Mouse (Mus musculus) heart, adult 2 months (tissue): Measurements from ENCODE around the gene Chrnd. TPM values are rescaled to one million over a fixed set of nuclear protein-coding genes. Genes with fewer than 3 reads are reported as not detected.

Experiments
- DNase-seq, 2 experiments: peaks; one replicate each; pipeline ENCODE4 v3.0.0; 2021
- H3K27ac ChIP-seq: fragments of 200-600 bp; 2 replicates; pipeline ENCODE4 v1.8.1; 2022
- H3K27me3 ChIP-seq: fragments of 200-500 bp; 2 replicates; pipeline ENCODE4 v1.6.1; 2012; ENCODE audit warnings: mild to moderate bottlenecking, low read length, inconsistent platforms, mixed read lengths; ENCODE audit not compliant: control insufficient read depth, insufficient read depth
- H3K36me3 ChIP-seq: fragments of 200-500 bp; 2 replicates; pipeline ENCODE4 v1.6.1; 2012; ENCODE audit warnings: low read length, inconsistent platforms; ENCODE audit not compliant: control insufficient read depth, insufficient read depth
- H3K4me1 ChIP-seq: fragments of 200-500 bp; 2 replicates; pipeline ENCODE4 v1.6.1; 2011; ENCODE audit warnings: low read length; ENCODE audit not compliant: control insufficient read depth, insufficient read depth
- H3K4me3 ChIP-seq: fragments of 200-600 bp; 2 replicates; pipeline ENCODE4 v1.8.1; 2022
- H3K79me2 ChIP-seq: fragments of 200-500 bp; replicated peaks from 2 replicates; pipeline ENCODE4 v1.6.1; 2012; ENCODE audit warnings: mild to moderate bottlenecking, inconsistent platforms, low read length, moderate library complexity, mixed read lengths; ENCODE audit not compliant: control insufficient read depth, insufficient read depth
- H3K9ac ChIP-seq: fragments of 200-500 bp; 2 replicates; pipeline ENCODE4 v1.6.1; 2012; ENCODE audit warnings: low read depth, mild to moderate bottlenecking, control low read depth, inconsistent platforms, low read length, mixed read lengths
- CTCF ChIP-seq: fragments of 200-600 bp; IDR thresholded peaks from 2 replicates; pipeline ENCODE4 v1.8.1; 2022; ENCODE audit warnings: antibody characterized with exemption, mild to moderate bottlenecking, moderate library complexity
- EP300 ChIP-seq: fragments of 200-500 bp; IDR thresholded peaks from 2 replicates; pipeline ENCODE4 v1.6.1; 2011; ENCODE audit warnings: low read depth, low read length, control low read depth; ENCODE audit not compliant: insufficient read depth
- POLR2A ChIP-seq: fragments of 200-500 bp; IDR thresholded peaks from 2 replicates; pipeline ENCODE4 v1.6.1; 2011; ENCODE audit warnings: mild to moderate bottlenecking, low read depth, low read length, control low read depth; ENCODE audit not compliant: insufficient read depth
- WGBS: fragments of 180-500 bp; shearing (Covaris S2); methylation state at CpG from one replicate; pipeline ENCODE4 v1.1.7; 2018; 5-methylcytosine and 5-hydroxymethylcytosine counted together
- intact Hi-C: fragments of 180-260 bp; cut with DNase I; formaldehyde crosslinking; loops from one replicate; pipeline ENCODE4 v1.15.1; 2025
- polyA plus RNA-seq: library from polyadenylated mRNA; depleted of rRNA; stranded (reverse); fragments of >200 nt; gene quantifications from 2 replicates; pipeline ENCODE4 v1.2.3, GENCODE M21; 2012; rRNA removed
- total RNA-seq, 2 experiments: library from RNA; stranded (reverse); gene quantifications; 2 replicates each; pipeline ENCODE4 v1.2.3; 2021

Chrnd gene
- total and polyA plus RNA-seq, 3 experiments: not detected

- Histone ChIP-seq H3K9ac (no peak overlapping the region), H3K36me3 (no peaks in the 10 kb centered on the region), H3K4me3 (no peak overlapping the region), H3K4me1 (no peaks in the 10 kb centered on the region), H3K27ac (no peak overlapping the region), H3K27me3 (no peaks in the 10 kb centered on the region), H3K79me2 (no peaks in the 10 kb centered on the region)
- peak; percentile 71 to 81 for DNase-seq
- TF ChIP-seq POLR2A: no peak
- peak; percentile 69; the same call in 1 of the 2 replicates for TF ChIP-seq EP300
- peak; percentile 97 for TF ChIP-seq CTCF
- intact Hi-C loops: loop anchor here (1.0 to 10.0 kb wide), 3 partner anchors 47 to 169 kb away; no protein-coding TSS in a partner anchor
- WGBS: 29% methylated on average over 22 of the region's 22 CpGs
Observed at GRCm38 (mm10) chr1:87245929-87246815, 55.8 kb downstream of the Chrnd start.

Other genes with a start within 250 kb of the Chrnd start
- not detected for gene Alppl2, start 100.7 kb upstream of the Chrnd start, total RNA-seq
- not detected in 2 replicates for gene Alppl2, start 100.7 kb upstream of the Chrnd start, polyA plus RNA-seq
- gene Alpi, start 89.0 kb upstream of the Chrnd start, total RNA-seq: not detected
- 0.06 TPM in 1 of 2 replicates, not detected in the other for gene Alpi, start 89.0 kb upstream of the Chrnd start, polyA plus RNA-seq
- not detected for gene Akp3, start 65.6 kb upstream of the Chrnd start, total RNA-seq
- 0.06 TPM in 1 of 2 replicates, not detected in the other for gene Akp3, start 65.6 kb upstream of the Chrnd start, polyA plus RNA-seq
- not detected for gene Ecel1, start 34.1 kb upstream of the Chrnd start, total RNA-seq
- 0.09 and 0.31 TPM in 2 replicates for gene Ecel1, start 34.1 kb upstream of the Chrnd start, polyA plus RNA-seq
- not detected for gene Prss56, start 7.3 kb upstream of the Chrnd start, total RNA-seq
- gene Prss56, start 7.3 kb upstream of the Chrnd start, polyA plus RNA-seq: not detected in 2 replicates
- not detected for gene Chrng, start 14.1 kb downstream of the Chrnd start, total RNA-seq
- not detected in 2 replicates for gene Chrng, start 14.1 kb downstream of the Chrnd start, polyA plus RNA-seq
- gene Eif4e2, start 23.3 kb downstream of the Chrnd start, total RNA-seq: 10 to 100 TPM; 44.1 to 47.2 TPM
- 25.8 and 37.2 TPM in 2 replicates for gene Eif4e2, start 23.3 kb downstream of the Chrnd start, polyA plus RNA-seq
- 1 to 10 TPM; 3.1 to 5.1 TPM for gene Efhd1, start 73.8 kb downstream of the Chrnd start, total RNA-seq
- 6.6 and 12.3 TPM in 2 replicates for gene Efhd1, start 73.8 kb downstream of the Chrnd start, polyA plus RNA-seq
- gene Gigyf2, start 136.4 kb downstream of the Chrnd start, total RNA-seq: 10 to 100 TPM; 47.4 to 47.7 TPM
- gene Gigyf2, start 136.4 kb downstream of the Chrnd start, polyA plus RNA-seq: 19.3 and 33.5 TPM in 2 replicates
- gene Kcnj13, start 204.1 kb downstream of the Chrnd start, total RNA-seq: not detected
- gene Kcnj13, start 204.1 kb downstream of the Chrnd start, polyA plus RNA-seq: 0.29 TPM in 1 of 2 replicates, not detected in the other